Mouse (Mus musculus) cortical plate, adult 2 months (tissue): ENCODE measurements around the gene Btnl1.

ENCODE experiments used
- CTCF ChIP-seq: fragments of 200-500 bp; IDR thresholded peaks from 2 replicates; pipeline ENCODE4 v1.5.1; 2011; ENCODE audit warnings: mild to moderate bottlenecking, control low read depth, low read length; ENCODE audit not compliant: insufficient read depth; ENCODE audit errors: extremely low read depth
- POLR2A ChIP-seq: fragments of 200-500 bp; IDR thresholded peaks from 2 replicates; pipeline ENCODE4 v1.6.1; 2011; ENCODE audit warnings: mild to moderate bottlenecking, low read length, control low read depth; ENCODE audit not compliant: insufficient read depth; ENCODE audit errors: extremely low read depth

DNA sequence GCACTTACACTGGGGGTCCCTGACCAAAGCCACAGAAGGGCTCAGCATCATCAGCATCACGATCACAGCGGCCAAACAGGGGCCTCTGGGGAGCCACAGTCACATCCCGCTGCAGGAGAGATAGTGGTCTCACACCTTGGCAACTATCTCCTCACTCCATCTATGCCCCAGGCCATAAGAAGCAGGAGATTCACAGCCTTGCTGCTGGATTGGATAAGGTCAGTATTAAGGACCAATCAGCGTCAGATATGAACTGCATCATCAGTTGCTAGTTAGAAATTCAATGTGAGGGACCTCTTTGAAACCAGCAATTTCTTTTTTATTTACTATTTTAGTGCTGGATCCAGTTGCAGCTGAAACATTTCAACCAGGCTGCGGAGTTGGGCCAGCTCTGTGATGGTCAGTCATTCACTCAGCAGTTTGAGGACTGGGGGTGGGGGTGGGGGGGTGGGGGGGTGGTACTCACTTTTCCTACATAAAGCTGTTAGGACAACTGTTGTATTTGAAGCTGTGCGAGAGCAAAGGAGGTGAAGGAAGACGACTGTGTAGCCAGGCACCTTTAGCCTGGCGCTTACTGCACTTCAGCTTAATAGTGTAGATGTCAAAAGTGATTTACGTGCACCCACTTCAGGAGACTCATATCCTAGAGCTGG is 21.3 kb downstream of the Btnl1 start:
- no peak for TF ChIP-seq CTCF
- no peak for TF ChIP-seq POLR2A
